Mouse (Mus musculus) kidney, adult 2 months (tissue): Measurements from ENCODE around the gene Nol3.

Source experiments
- CTCF ChIP-seq: fragments of 200-500 bp; conservative IDR thresholded peaks from 2 replicates; pipeline ENCODE4 v1.5.1; 2011; ENCODE audit warnings: low read depth, mild to moderate bottlenecking, control low read depth, low read length, moderate library complexity, mixed read lengths; ENCODE audit not compliant: insufficient read depth, insufficient read length
- POLR2A ChIP-seq: fragments of 200-500 bp; IDR thresholded peaks from one replicate; pipeline ENCODE4 v1.6.1; 2011; ENCODE audit warnings: low read depth, low read length, control low read depth

DNA sequence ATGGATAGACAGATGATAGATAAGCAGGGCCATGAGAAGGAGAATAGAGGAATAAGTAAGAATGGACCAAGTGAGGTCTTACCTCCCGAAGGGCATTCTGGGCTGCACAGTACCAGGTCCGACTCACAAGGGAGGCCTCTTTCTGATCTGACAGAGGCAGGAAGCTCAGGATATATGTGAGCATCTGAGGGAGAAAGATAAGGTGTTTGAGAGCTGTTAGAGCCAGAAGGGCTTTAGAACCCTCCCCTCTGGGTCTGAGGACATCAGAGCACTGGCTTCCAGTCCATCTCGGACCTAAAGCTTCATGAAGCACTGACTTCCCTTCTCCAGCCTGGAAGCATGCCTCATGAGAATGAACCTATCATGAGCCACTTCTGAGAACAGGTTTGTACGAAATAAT, 47.2 kb downstream of the Nol3 start:
- TF ChIP-seq CTCF (no peak), POLR2A (no peak)
